Mouse (Mus musculus) spleen, adult 12 weeks (tissue): Measurements from ENCODE around the gene Nrn1.

Source experiments
- DNase-seq: peaks from one replicate; pipeline ENCODE4 v3.0.0; 2022; ENCODE audit warnings: low spot score

Gene Nrn1

GRCm38 (mm10) chr13:36734731-36735571 is at the start of gene Nrn1:
Gene Nrn1, minus strand, starts transcription at chr13:36735131.
- DNase-seq: no peak

DNA sequence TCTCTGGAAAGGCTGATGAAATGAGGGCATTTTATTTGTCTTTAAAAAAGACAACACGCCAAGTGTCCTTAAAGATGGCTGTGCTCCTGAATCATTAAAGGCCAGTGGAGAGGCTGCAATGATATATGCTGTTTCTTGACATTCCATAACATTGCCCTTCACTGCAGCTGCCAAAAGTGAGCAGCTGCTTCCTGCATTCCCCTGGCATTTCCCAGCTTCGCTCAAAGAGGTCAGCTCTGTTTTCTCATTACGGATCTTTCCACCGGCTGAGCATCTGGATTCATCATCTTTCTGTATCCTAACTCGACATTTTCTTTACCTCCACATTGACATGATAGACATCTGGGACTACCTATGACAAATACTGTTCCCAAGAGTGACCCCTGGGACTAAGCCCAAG is 44.7 kb upstream of the Nrn1 start:
- DNase-seq: no peak

GRCm38 (mm10) chr13:36766801-36767200 is 31.9 kb upstream of the Nrn1 start:
- DNase-seq: no peak

GRCm38 (mm10) chr13:36751861-36752260 is 16.9 kb upstream of the Nrn1 start:
- DNase-seq: no peak

DNA sequence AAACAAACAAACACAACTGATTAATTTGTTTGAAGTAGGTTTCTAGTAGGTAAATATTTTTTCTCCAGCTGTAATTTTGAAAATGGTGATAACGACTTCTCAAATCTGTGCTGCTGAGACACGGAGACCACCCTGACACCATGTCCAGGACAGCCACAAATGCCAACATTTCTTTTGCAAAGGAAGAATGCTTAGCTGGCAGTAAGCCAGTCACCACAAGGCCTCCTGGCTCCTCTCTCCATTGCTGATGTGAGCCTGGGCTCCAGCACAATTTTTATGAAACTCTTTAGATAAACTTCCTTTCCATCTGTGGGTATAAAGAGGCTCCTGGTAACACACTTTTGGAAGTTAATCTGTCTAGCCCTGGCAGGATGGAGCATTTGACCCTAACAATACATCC is 15.1 kb upstream of the Nrn1 start:
- DNase-seq: no peak

GRCm38 (mm10) chr13:36736619-36736996 is 1.7 kb upstream of the Nrn1 start:
- DNase-seq: no peak

GRCm38 (mm10) chr13:36735901-36736618 is 1.1 kb upstream of the Nrn1 start:
- no peak for DNase-seq

GRCm38 (mm10) chr13:36733989-36734690 is 791 bp downstream of the Nrn1 start:
- DNase-seq: no peak

DNA sequence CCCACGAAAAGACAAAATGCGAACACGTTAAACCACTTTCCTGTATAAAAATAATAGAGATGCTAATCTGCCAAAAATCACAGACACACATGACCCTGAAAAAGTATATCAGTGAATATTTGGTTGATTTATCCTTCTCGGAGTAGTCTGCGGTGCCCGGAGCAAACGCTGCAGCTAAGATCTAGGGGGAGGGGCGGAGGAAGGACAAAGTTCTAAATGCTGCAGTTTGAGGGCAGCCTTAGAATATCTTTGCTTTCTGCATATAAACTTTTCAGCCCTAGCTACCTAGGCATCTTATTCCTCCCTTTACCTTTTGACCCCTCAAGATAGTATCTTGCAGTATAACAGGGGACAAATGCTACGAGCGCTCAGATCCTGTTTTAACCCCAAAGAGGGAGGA is 1.4 kb downstream of the Nrn1 start:
- no peak for DNase-seq

DNA sequence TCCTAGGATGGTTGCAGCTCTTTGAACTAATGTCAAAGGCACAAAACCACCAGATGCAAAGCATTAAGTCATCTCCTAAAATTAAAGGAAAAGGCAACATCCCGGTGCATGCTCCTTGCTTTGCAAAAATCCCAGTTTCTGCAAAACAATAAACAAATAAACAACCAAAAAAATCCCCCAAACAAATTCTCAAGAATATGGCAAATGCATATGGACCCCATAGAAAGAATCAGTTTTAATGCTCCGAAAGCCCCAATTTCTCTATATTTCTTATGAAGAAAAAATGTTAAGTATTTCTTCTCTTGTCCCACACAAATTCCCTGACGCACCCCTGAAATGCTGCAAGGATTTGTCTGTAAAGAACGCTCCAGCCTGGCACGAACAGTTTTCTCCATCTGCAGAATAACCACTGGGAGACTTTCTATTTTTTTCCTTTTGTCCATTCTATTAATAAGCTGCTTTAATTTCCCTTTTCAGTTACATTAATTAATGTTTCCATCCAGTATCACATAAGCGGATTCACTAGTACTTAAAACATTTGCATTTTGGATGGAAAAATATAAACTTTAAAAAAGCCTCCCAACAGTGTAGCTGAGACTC is 1.9 kb downstream of the Nrn1 start:
- no peak for DNase-seq

GRCm38 (mm10) chr13:36731931-36732461 is 2.9 kb downstream of the Nrn1 start:
- no peak for DNase-seq

DNA sequence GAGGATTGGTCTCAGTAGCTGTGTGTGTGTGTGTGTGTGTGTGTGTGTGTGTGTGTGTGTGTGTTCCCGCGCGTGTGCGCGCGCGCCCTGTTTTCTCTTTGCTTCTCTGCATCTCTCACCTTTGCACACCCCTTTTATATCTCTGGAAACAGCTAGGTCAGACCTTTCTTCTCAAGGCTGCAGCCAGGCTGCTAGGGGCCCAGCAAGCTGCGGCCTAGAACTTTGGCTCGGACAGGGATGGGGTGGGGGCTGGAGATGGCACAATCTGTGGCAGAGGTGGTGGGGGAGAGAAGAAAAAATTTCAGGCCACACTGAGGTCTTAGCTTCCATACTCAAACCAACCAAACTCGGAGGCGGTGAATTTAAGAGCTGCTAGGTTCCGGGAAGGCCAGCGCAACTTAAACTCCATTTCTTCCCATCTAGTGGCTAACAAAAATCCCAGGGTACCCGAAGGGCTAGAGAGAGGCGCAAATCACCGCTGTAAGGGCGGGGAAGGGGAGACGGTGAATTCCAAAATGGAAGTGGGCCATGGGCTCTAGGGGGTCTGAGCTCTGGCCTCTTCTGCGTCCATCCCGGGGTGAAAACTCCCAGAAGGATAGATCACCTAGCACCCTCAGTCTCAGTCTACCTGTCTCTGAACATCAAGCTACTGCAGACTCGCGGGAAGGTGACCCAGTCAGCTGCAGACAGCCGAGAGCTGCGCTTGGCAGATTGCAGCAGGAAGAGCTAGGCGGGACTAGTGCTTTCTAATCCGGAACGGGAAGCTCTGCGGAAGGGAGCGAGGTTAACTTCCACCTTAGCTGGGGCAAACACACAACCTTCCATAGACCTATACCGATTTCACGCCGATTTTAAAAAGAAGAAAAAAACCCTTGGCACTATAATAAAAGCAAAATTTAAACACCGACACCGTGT is 3.7 kb downstream of the Nrn1 start:
- no peak for DNase-seq

GRCm38 (mm10) chr13:36730341-36730761 is 4.6 kb downstream of the Nrn1 start:
- no peak for DNase-seq

- DNase-seq: no peak
Measured at GRCm38 (mm10) chr13:36729731-36730340, 5.1 kb downstream of the Nrn1 start.

- DNase-seq: no peak
Measured at GRCm38 (mm10) chr13:36728509-36728908, 6.4 kb downstream of the Nrn1 start.

- no peak for DNase-seq
Measured at GRCm38 (mm10) chr13:36727779-36728470, 7.0 kb downstream of the Nrn1 start.

DNA sequence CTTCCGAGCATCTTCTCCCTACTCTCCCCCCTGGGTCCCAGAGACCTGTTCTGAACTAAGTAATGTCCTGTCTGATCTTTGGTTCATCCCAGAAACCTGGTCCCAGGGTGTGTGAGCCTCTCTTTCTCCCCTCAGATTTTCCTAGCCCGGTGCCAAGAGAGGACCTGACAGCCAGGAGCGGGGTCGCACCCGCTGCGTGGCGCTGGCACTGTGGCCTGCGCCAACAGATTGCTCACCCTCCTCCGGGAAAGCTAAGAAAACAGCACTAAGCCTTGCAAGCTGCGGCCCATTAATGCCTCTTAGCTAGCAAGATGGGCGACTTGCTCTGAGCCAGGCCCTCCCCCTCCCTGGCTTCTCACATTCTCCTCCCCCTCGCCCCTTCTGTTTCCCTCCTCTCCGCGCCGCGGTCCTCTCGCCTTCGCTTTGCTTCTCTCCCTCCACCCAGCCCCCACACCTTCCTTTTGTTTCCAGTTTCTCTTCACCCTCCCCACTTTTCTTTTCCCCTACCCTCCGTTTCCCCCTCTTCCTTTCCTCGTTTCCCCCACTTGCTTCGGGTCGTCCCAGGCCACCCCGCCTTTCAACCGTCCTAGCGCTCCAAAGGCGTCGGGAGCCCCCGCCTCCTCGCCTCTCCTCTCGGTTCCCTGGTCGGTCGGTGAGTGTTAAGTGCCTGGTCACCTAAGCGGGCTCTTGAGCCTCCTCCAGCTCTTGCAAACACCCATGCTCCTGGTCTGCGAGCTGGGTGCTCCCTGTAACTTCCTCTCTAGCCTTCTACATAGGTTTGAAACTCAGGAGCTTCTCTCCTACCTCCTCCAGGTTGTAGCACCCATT is 7.8 kb downstream of the Nrn1 start:
- DNase-seq: no peak

GRCm38 (mm10) chr13:36726551-36726950 is 8.4 kb downstream of the Nrn1 start:
- DNase-seq: no peak

- no peak for DNase-seq
Measured at GRCm38 (mm10) chr13:36725881-36726280, 9.1 kb downstream of the Nrn1 start.
